In the genomic region with DNA sequence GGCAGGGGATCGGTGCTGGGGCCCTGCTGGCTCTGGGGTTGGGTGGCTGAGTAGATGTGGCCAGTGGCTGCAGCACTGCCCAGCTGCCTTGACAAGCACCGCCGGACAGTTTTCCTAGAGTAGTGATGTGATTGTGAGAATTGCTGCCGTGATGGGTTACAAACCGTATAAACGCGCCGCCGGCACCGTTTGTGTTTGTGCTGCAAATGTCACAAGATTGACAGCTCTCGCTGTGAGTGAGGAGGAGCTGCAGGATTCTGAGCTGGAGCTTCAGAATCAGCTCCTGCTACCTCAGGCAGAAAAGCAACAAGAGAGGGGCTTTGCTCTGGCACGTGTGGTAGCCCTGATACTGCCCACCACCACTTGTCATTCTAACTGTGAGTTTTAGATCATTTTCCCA, we compare ENCODE assay signal across 25 mouse cellular contexts. TPM values are rescaled to one million over a fixed set of nuclear protein-coding genes. Genes with fewer than 3 reads are reported as not detected.
DNase-seq lines count a peak whose midpoint lies in the region; ATAC-seq and TF ChIP-seq lines count a peak whose summit lies in the region.
"Had no signal": no experiment of that assay in that cellular context is flagged by ENCODE, and none has a peak within 500 bp of the region (broad histone marks: within the 10 kb centered on the region; RNA-seq: fewer than 3 reads in every experiment).

No protein-coding gene starts in this region.

- peaks cover 27% of the 10 kb centered on the region for H3K4me1 ChIP-seq in heart, embryonic 13.5 days
- peaks cover 25% of the 10 kb centered on the region for H3K4me1 ChIP-seq in heart, embryonic 10.5 days
- peaks cover 71% of the 10 kb centered on the region for H3K4me1 ChIP-seq in megakaryocyte, embryonic 14.5 days
- H3K4me1 ChIP-seq in E14TG2a.4 (replicated peaks; ENCODE audit: low read depth, low read length), result peaks cover 29% of the 10 kb centered on the region
- peaks cover 37% of the 10 kb centered on the region for H3K4me1 ChIP-seq in hindbrain, embryonic 13.5 days (replicated peaks)

- H3K27me3 ChIP-seq in heart, embryonic 13.5 days (replicated peaks), result no peaks in the 10 kb centered on the region; the same call in 1 of the 2 replicates
- H3K27me3 ChIP-seq in heart, embryonic 10.5 days (ENCODE audit: insufficient read depth, poor library complexity, severe bottlenecking), result no peaks in the 10 kb centered on the region
- peaks cover 5% of the 10 kb centered on the region for H3K27me3 ChIP-seq in megakaryocyte, embryonic 14.5 days (replicated peaks)
- H3K27me3 ChIP-seq in E14TG2a.4 (ENCODE audit: insufficient read depth, low read length), result no peaks in the 10 kb centered on the region
- no peaks in the 10 kb centered on the region for H3K27me3 ChIP-seq in hindbrain, embryonic 13.5 days
- H3K27me3 ChIP-seq: limb, embryonic 12.5 days; lung, embryonic 15.5 days had no signal

- H3K36me3 ChIP-seq in heart, embryonic 13.5 days, result peaks cover under 1% of the 10 kb centered on the region
- peaks cover under 1% of the 10 kb centered on the region; the same call in 1 of the 2 replicates for H3K36me3 ChIP-seq in heart, embryonic 10.5 days
- H3K36me3 ChIP-seq in megakaryocyte, embryonic 14.5 days (replicated peaks; ENCODE audit: low read length), result peaks cover 38% of the 10 kb centered on the region
- peaks cover 21% of the 10 kb centered on the region for H3K36me3 ChIP-seq in E14TG2a.4 (ENCODE audit: insufficient read depth, low read length)
- H3K36me3 ChIP-seq in hindbrain, embryonic 13.5 days, result no peaks in the 10 kb centered on the region
- H3K36me3 ChIP-seq: liver, embryonic 15.5 days had no signal

- 0 out of 2 replicates have a peak overlapping the region, but pooled peaks have one; percentile 26 for H3K9ac ChIP-seq in heart, embryonic 13.5 days
- 0 out of 2 replicates have a peak overlapping the region, but pooled peaks have one; percentile 49 for H3K9ac ChIP-seq in hindbrain, embryonic 13.5 days
- H3K9ac ChIP-seq: limb, embryonic 12.5 days; liver, embryonic 15.5 days; lung, embryonic 15.5 days had no signal

- ATAC-seq in heart, embryonic 13.5 days (ENCODE audit: extremely low read depth, insufficient number of reproducible peaks, low FRiP score, low TSS enrichment), result no peak
- ATAC-seq in megakaryocyte, adult 5-6 weeks (ENCODE audit: poor library complexity, severe bottlenecking), result no peak
- ATAC-seq in hindbrain, embryonic 13.5 days (ENCODE audit: low FRiP score), result no peak
- ATAC-seq: activated CD4-positive, CD25-positive, alpha-beta regulatory T cell, adult 4 months; CD4-positive, CD25-positive, alpha-beta regulatory T cell, adult 4 months; inflammation-experienced regulatory T-cells, adult 6 months had no signal

- no peak for DNase-seq in heart, embryonic 10.5 days (ENCODE audit: low spot score)
- DNase-seq in right cerebral cortex, postnatal 4 days, result no peak
- DNase-seq in thymus, adult 18-20 months, result no peak
- DNase-seq: adrenal gland, adult 8-10 months; cerebellum, adult 8-10 months; cerebellum, postnatal 25 days; gastrocnemius, postnatal 25 days; heart, adult 11 months; heart, postnatal 4 days; kidney, adult 11 months; kidney, postnatal 14 days; lung, postnatal 36 days had no signal

- H3K4me3 ChIP-seq in heart, embryonic 13.5 days, result no peak overlapping the region
- no peak overlapping the region for H3K4me3 ChIP-seq in heart, embryonic 10.5 days
- peak overlapping the region; percentile 29 for H3K4me3 ChIP-seq in megakaryocyte, embryonic 14.5 days (replicated peaks)
- peak overlapping the region; percentile 52; the same call in 1 of the 2 replicates for H3K4me3 ChIP-seq in E14TG2a.4 (replicated peaks; ENCODE audit: low read length)
- no peak overlapping the region for H3K4me3 ChIP-seq in hindbrain, embryonic 13.5 days
- H3K4me3 ChIP-seq: left cerebral cortex, adult 2 months; limb, embryonic 12.5 days; liver, embryonic 15.5 days; lung, embryonic 15.5 days had no signal

- no peaks in the 10 kb centered on the region for H3K9me3 ChIP-seq in heart, embryonic 13.5 days
- no peaks in the 10 kb centered on the region for H3K9me3 ChIP-seq in heart, embryonic 10.5 days
- H3K9me3 ChIP-seq in megakaryocyte, embryonic 14.5 days, result no peaks in the 10 kb centered on the region
- H3K9me3 ChIP-seq in E14TG2a.4 (ENCODE audit: low read length), result no peaks in the 10 kb centered on the region
- no peaks in the 10 kb centered on the region for H3K9me3 ChIP-seq in hindbrain, embryonic 13.5 days
- H3K9me3 ChIP-seq: limb, embryonic 12.5 days; liver, embryonic 15.5 days; lung, embryonic 15.5 days had no signal

- WGBS in heart, embryonic 13.5 days, result 56% methylated on average over 12 of the region's 12 CpGs
- WGBS in heart, embryonic 10.5 days, result 63% methylated on average over 12 of the region's 12 CpGs
- 29% methylated on average over 12 of the region's 12 CpGs for WGBS in hindbrain, embryonic 13.5 days

- no peak overlapping the region for H3K4me2 ChIP-seq in heart, embryonic 13.5 days
- H3K4me2 ChIP-seq in hindbrain, embryonic 13.5 days, result no peak overlapping the region
- H3K4me2 ChIP-seq: heart, embryonic 11.5 days; limb, embryonic 12.5 days; liver, embryonic 15.5 days; lung, embryonic 15.5 days had no signal

- H3K27ac ChIP-seq in heart, embryonic 13.5 days (replicated peaks), result no peak overlapping the region
- H3K27ac ChIP-seq in heart, embryonic 10.5 days, result no peak overlapping the region
- H3K27ac ChIP-seq in hindbrain, embryonic 13.5 days, result no peak overlapping the region
- H3K27ac ChIP-seq: left cerebral cortex, adult 2 months; limb, embryonic 12.5 days; liver, embryonic 15.5 days; lung, embryonic 15.5 days had no signal

- no peak for TF ChIP-seq CTCF in E14TG2a.4 (conservative IDR thresholded peaks at IDR 0.05; ENCODE audit: low read length)

RNA-seq across cellular contexts. Expression of a gene that starts 14.8 kb away (rescaled TPM):
- polyA plus RNA-seq in heart, embryonic 13.5 days (2015; fragmentation: Nextera tagmentation; extraction: Ambion mirVana), result 14.4 and 16.5 TPM in 2 replicates
- polyA plus RNA-seq in heart, embryonic 10.5 days (2016; fragmentation: Nextera tagmentation; extraction: Ambion mirVana), result 20.1 and 30.1 TPM in 2 replicates
- 117 and 284 TPM in 2 replicates for polyA plus RNA-seq in megakaryocyte, embryonic 14.5 days (2012; ENCODE audit: insufficient read depth, low replicate concordance)
- total RNA-seq in megakaryocyte, adult 5-6 weeks (2015), result 12.1 and 14.2 TPM in 2 replicates
- 19.7 and 23.9 TPM in 2 replicates for total RNA-seq in megakaryocyte, adult 5-6 weeks (2017)
- 47.8 and 50.3 TPM in 2 replicates for polyA plus RNA-seq in hindbrain, embryonic 13.5 days (2015; fragmentation: Nextera tagmentation; extraction: Ambion mirVana)

RNA-seq across cellular contexts. Expression of a gene that starts 19.1 kb away (rescaled TPM):
- 16.2 and 19.9 TPM in 2 replicates for polyA plus RNA-seq in heart, embryonic 13.5 days (2015; fragmentation: Nextera tagmentation; extraction: Ambion mirVana)
- polyA plus RNA-seq in heart, embryonic 10.5 days (2016; fragmentation: Nextera tagmentation; extraction: Ambion mirVana), result 21.3 and 22.3 TPM in 2 replicates
- 31.6 and 37.8 TPM in 2 replicates for polyA plus RNA-seq in megakaryocyte, embryonic 14.5 days (2012; ENCODE audit: insufficient read depth, low replicate concordance)
- total RNA-seq in megakaryocyte, adult 5-6 weeks (2015), result 11.3 and 13.4 TPM in 2 replicates
- total RNA-seq in megakaryocyte, adult 5-6 weeks (2017), result 11.7 and 20.9 TPM in 2 replicates
- polyA plus RNA-seq in hindbrain, embryonic 13.5 days (2015; fragmentation: Nextera tagmentation; extraction: Ambion mirVana), result 51.9 and 57.4 TPM in 2 replicates

RNA-seq across cellular contexts. Expression of a gene that starts 21.7 kb away (rescaled TPM):
- 163 and 164 TPM in 2 replicates for polyA plus RNA-seq in heart, embryonic 13.5 days (2015; fragmentation: Nextera tagmentation; extraction: Ambion mirVana)
- polyA plus RNA-seq in heart, embryonic 10.5 days (2016; fragmentation: Nextera tagmentation; extraction: Ambion mirVana), result 156 and 197 TPM in 2 replicates
- 216 and 275 TPM in 2 replicates for polyA plus RNA-seq in megakaryocyte, embryonic 14.5 days (2012; ENCODE audit: insufficient read depth, low replicate concordance)
- total RNA-seq in megakaryocyte, adult 5-6 weeks (2015), result 33.4 and 42.2 TPM in 2 replicates
- total RNA-seq in megakaryocyte, adult 5-6 weeks (2017), result 21.7 and 22.3 TPM in 2 replicates
- 88.1 and 96.1 TPM in 2 replicates for polyA plus RNA-seq in hindbrain, embryonic 13.5 days (2015; fragmentation: Nextera tagmentation; extraction: Ambion mirVana)

RNA-seq across cellular contexts. Expression of a gene that starts 43.1 kb away (rescaled TPM):
- polyA plus RNA-seq in heart, embryonic 13.5 days (2015; fragmentation: Nextera tagmentation; extraction: Ambion mirVana), result 26.9 and 29.3 TPM in 2 replicates
- polyA plus RNA-seq in heart, embryonic 10.5 days (2016; fragmentation: Nextera tagmentation; extraction: Ambion mirVana), result 33.2 and 36.0 TPM in 2 replicates
- 14.7 and 31.0 TPM in 2 replicates for polyA plus RNA-seq in megakaryocyte, embryonic 14.5 days (2012; ENCODE audit: insufficient read depth, low replicate concordance)
- 17.2 and 19.9 TPM in 2 replicates for total RNA-seq in megakaryocyte, adult 5-6 weeks (2015)
- total RNA-seq in megakaryocyte, adult 5-6 weeks (2017), result 34.2 and 40.0 TPM in 2 replicates
- 22.5 and 28.5 TPM in 2 replicates for polyA plus RNA-seq in hindbrain, embryonic 13.5 days (2015; fragmentation: Nextera tagmentation; extraction: Ambion mirVana)

RNA-seq across cellular contexts. Expression of a gene that starts 43.4 kb away (rescaled TPM):
- 25.8 and 28.7 TPM in 2 replicates for polyA plus RNA-seq in heart, embryonic 13.5 days (2015; fragmentation: Nextera tagmentation; extraction: Ambion mirVana)
- 33.9 and 37.4 TPM in 2 replicates for polyA plus RNA-seq in heart, embryonic 10.5 days (2016; fragmentation: Nextera tagmentation; extraction: Ambion mirVana)
- polyA plus RNA-seq in megakaryocyte, embryonic 14.5 days (2012; ENCODE audit: insufficient read depth, low replicate concordance), result 6.0 and 14.5 TPM in 2 replicates
- 18.2 and 27.5 TPM in 2 replicates for total RNA-seq in megakaryocyte, adult 5-6 weeks (2015)
- 16.9 and 18.2 TPM in 2 replicates for total RNA-seq in megakaryocyte, adult 5-6 weeks (2017)
- 104 and 106 TPM in 2 replicates for polyA plus RNA-seq in hindbrain, embryonic 13.5 days (2015; fragmentation: Nextera tagmentation; extraction: Ambion mirVana)

Comparison
In these comparisons a context has a peak if more than half of its experiments do, and no peak if none do; other contexts are left out.
1. H3K4me3 ChIP-seq: peak in megakaryocyte, embryonic 14.5 days (single experiment) and E14TG2a.4 (single experiment); none in heart, embryonic 13.5 days (single experiment), heart, embryonic 10.5 days (single experiment) and hindbrain, embryonic 13.5 days (single experiment).